Comparison of ENCODE assay signal across 34 mouse cellular contexts in genomic region chr4:133686512-133686911, GRCm38 (mm10).
"Had no signal": no experiment of that assay in that cellular context is flagged by ENCODE, and none has a peak within 500 bp of the region (broad histone marks: within the 10 kb centered on the region; RNA-seq: fewer than 3 reads in every experiment).

No protein-coding gene starts in this region.

- H3K4me3 ChIP-seq: heart, embryonic 12.5 days; heart, embryonic 13.5 days; heart, embryonic 15.5 days; hindbrain, embryonic 10.5 days; hindbrain, embryonic 12.5 days; hindbrain, embryonic 13.5 days; hindbrain, embryonic 15.5 days; intestine, embryonic 15.5 days; kidney, embryonic 15.5 days; layer of hippocampus, adult 2 months had no signal

- H3K9me3 ChIP-seq: heart, embryonic 12.5 days; heart, embryonic 13.5 days; heart, embryonic 15.5 days; hindbrain, embryonic 10.5 days; hindbrain, embryonic 12.5 days; hindbrain, embryonic 13.5 days; hindbrain, embryonic 15.5 days; intestine, embryonic 15.5 days; kidney, embryonic 15.5 days had no signal

- H3K9ac ChIP-seq: heart, embryonic 12.5 days; heart, embryonic 13.5 days; heart, embryonic 15.5 days; hindbrain, embryonic 12.5 days; hindbrain, embryonic 13.5 days; hindbrain, embryonic 14.5 days; hindbrain, embryonic 15.5 days; intestine, embryonic 15.5 days; kidney, embryonic 15.5 days had no signal

- H3K27ac ChIP-seq: heart, embryonic 13.5 days; heart, embryonic 15.5 days; hindbrain, embryonic 10.5 days; hindbrain, embryonic 12.5 days; hindbrain, embryonic 13.5 days; hindbrain, embryonic 14.5 days; hindbrain, embryonic 15.5 days; hindbrain, postnatal 0 days; intestine, embryonic 15.5 days; kidney, embryonic 15.5 days; kidney, postnatal 0 days; layer of hippocampus, adult 2 months had no signal

- H3K4me1 ChIP-seq: hindbrain, embryonic 10.5 days had no signal

- DNase-seq: heart, postnatal 10 days; heart, postnatal 14 days; heart, postnatal 36 days; heart, postnatal 4 days; kidney, adult 11 months; kidney, adult 18-20 months; kidney, adult 2 months; kidney, adult 8-10 months; kidney, adult 9 months; kidney, postnatal 10 days; kidney, postnatal 14 days; kidney, postnatal 25 days; kidney, postnatal 36 days; kidney, postnatal 4 days; layer of hippocampus, adult 9-11 months; layer of hippocampus, postnatal 36 days had no signal

- H3K27me3 ChIP-seq: heart, embryonic 12.5 days; heart, embryonic 13.5 days; heart, embryonic 15.5 days; hindbrain, embryonic 12.5 days; hindbrain, embryonic 13.5 days; hindbrain, embryonic 15.5 days; intestine, embryonic 15.5 days; kidney, embryonic 15.5 days had no signal

- H3K4me2 ChIP-seq: heart, embryonic 11.5 days; heart, embryonic 12.5 days; heart, embryonic 13.5 days; heart, embryonic 15.5 days; hindbrain, embryonic 12.5 days; hindbrain, embryonic 13.5 days; hindbrain, embryonic 14.5 days; hindbrain, embryonic 15.5 days; intestine, embryonic 15.5 days; kidney, embryonic 15.5 days had no signal

- ATAC-seq: hindbrain, embryonic 16.5 days; hindbrain, postnatal 0 days; inflammation-experienced regulatory T-cells, adult 6 months; intestine, embryonic 15.5 days; intestine, embryonic 16.5 days; intestine, postnatal 0 days had no signal
